In genomic region chr2:103051937-103052893, GRCm38 (mm10) we compare ENCODE assay signal across 14 mouse cellular contexts. TPM values are rescaled to one million over a fixed set of nuclear protein-coding genes. Genes with fewer than 3 reads are reported as not detected.
DNase-seq lines count a peak whose midpoint lies in the region; ATAC-seq and TF ChIP-seq lines count a peak whose summit lies in the region.
"Had no signal": no experiment of that assay in that cellular context is flagged by ENCODE, and none has a peak within 500 bp of the region (broad histone marks: within the 10 kb centered on the region; RNA-seq: fewer than 3 reads in every experiment).

No protein-coding gene starts in this region.

- H3K4me1 ChIP-seq in heart, embryonic 13.5 days, result peaks cover 15% of the 10 kb centered on the region
- H3K4me1 ChIP-seq in lung, postnatal 0 days (ENCODE audit: insufficient read depth, low read depth, low read length), result no peaks in the 10 kb centered on the region

- peaks cover 3% of the 10 kb centered on the region; the same call in 1 of the 2 replicates for H3K36me3 ChIP-seq in heart, embryonic 13.5 days
- H3K36me3 ChIP-seq in lung, postnatal 0 days (ENCODE audit: insufficient read depth, low read length), result no peaks in the 10 kb centered on the region
- H3K36me3 ChIP-seq in splenic B cell, adult 2 months (ENCODE audit: control insufficient read depth, insufficient read depth, low read length, poor library complexity, severe bottlenecking), result 0 out of 2 replicates have a peak, but pooled peaks cover 2% of the 10 kb centered on the region
- H3K36me3 ChIP-seq: limb, embryonic 15.5 days had no signal

- no peak overlapping the region for H3K4me3 ChIP-seq in heart, embryonic 13.5 days
- H3K4me3 ChIP-seq in lung, postnatal 0 days (ENCODE audit: low read depth, low read length), result no peak overlapping the region
- H3K4me3 ChIP-seq: heart, adult 2 months; limb, embryonic 15.5 days; neural tube, embryonic 13.5 days had no signal

- no peak for ATAC-seq in heart, embryonic 13.5 days (ENCODE audit: extremely low read depth, insufficient number of reproducible peaks, low FRiP score, low TSS enrichment)
- ATAC-seq in lung, postnatal 0 days, result peak; percentile 89
- no peak for ATAC-seq in megakaryocyte progenitor cell, adult 5-6 weeks (replicated peaks; ENCODE audit: poor library complexity)

- no peaks in the 10 kb centered on the region for H3K27me3 ChIP-seq in heart, embryonic 13.5 days (replicated peaks)
- H3K27me3 ChIP-seq in lung, postnatal 0 days (replicated peaks; ENCODE audit: insufficient read depth, low read length), result no peaks in the 10 kb centered on the region
- no peaks in the 10 kb centered on the region for H3K27me3 ChIP-seq in splenic B cell, adult 2 months (ENCODE audit: control insufficient read depth, insufficient read depth, low read length, poor library complexity, severe bottlenecking)
- H3K27me3 ChIP-seq: limb, embryonic 15.5 days; neural tube, embryonic 13.5 days had no signal

- H3K4me2 ChIP-seq in heart, embryonic 13.5 days, result no peak overlapping the region
- no peak overlapping the region for H3K4me2 ChIP-seq in lung, postnatal 0 days (replicated peaks; ENCODE audit: low read depth, low read length)
- H3K4me2 ChIP-seq: limb, embryonic 15.5 days; midbrain, embryonic 11.5 days; neural tube, embryonic 13.5 days had no signal

- no peaks in the 10 kb centered on the region for H3K9me3 ChIP-seq in heart, embryonic 13.5 days
- H3K9me3 ChIP-seq in lung, postnatal 0 days (ENCODE audit: low read length), result no peaks in the 10 kb centered on the region
- H3K9me3 ChIP-seq: limb, embryonic 15.5 days; neural tube, embryonic 13.5 days had no signal

- H3K9ac ChIP-seq in heart, embryonic 13.5 days, result 0 out of 2 replicates have a peak overlapping the region, but pooled peaks have one; percentile 33
- H3K9ac ChIP-seq in lung, postnatal 0 days (replicated peaks; ENCODE audit: low read depth), result no peak overlapping the region
- H3K9ac ChIP-seq: limb, embryonic 15.5 days; neural tube, embryonic 13.5 days had no signal

- 72% methylated on average over 19 of the region's 19 CpGs for WGBS in heart, embryonic 13.5 days
- WGBS in lung, postnatal 0 days, result 65% methylated on average over 19 of the region's 19 CpGs

- H3K27ac ChIP-seq in heart, embryonic 13.5 days (replicated peaks), result no peak overlapping the region
- H3K27ac ChIP-seq in lung, postnatal 0 days (ENCODE audit: low read length), result peak overlapping the region; percentile 27; the same call in 1 of the 2 replicates
- H3K27ac ChIP-seq: heart, adult 2 months; limb, embryonic 15.5 days; neural tube, embryonic 13.5 days had no signal

- no peak for TF ChIP-seq CTCF in lung, postnatal 0 days (IDR thresholded peaks at IDR 0.05)

- no peak for DNase-seq in heart, postnatal 4 days
- peak; percentile 83 for DNase-seq in lung, postnatal 0 days (ENCODE audit: low spot score)
- DNase-seq in lung, postnatal 25 days (ENCODE audit: low spot score), result no peak
- DNase-seq in adrenal gland, postnatal 14 days, result peak; percentile 51
- peak; percentile 80 for DNase-seq in splenic B cell, adult 2 months (ENCODE audit: low read depth, low spot score)
- no peak for DNase-seq in cerebellum, adult 8-10 months
- DNase-seq: heart, adult 2 months; kidney, postnatal 36 days; right cerebral cortex, postnatal 14 days had no signal

- TF ChIP-seq EP300 in lung, postnatal 0 days (IDR thresholded peaks at IDR 0.05), result no peak

RNA-seq across cellular contexts. Expression of gene Pdhx, which starts 21.1 kb away (rescaled TPM):
- polyA plus RNA-seq in heart, embryonic 13.5 days (2015; fragmentation: Nextera tagmentation; extraction: Ambion mirVana), result 50.8 and 54.7 TPM in 2 replicates
- total RNA-seq in heart, postnatal 4 days (2021), result 100 to 1,000 TPM; 105 to 120 TPM
- polyA plus RNA-seq in lung, postnatal 0 days (2015; fragmentation: Nextera tagmentation; extraction: Ambion mirVana), result 23.0 and 25.3 TPM in 2 replicates
- total RNA-seq in adrenal gland, postnatal 14 days (2021), result 133 and 138 TPM in 2 replicates
- total RNA-seq in megakaryocyte progenitor cell, adult 5-6 weeks (2015), result 17.9 and 20.9 TPM in 2 replicates
- 28.7 and 29.1 TPM in 2 replicates for total RNA-seq in megakaryocyte progenitor cell, adult 5-6 weeks (2017)

RNA-seq across cellular contexts. Expression of gene Apip, which starts 21.3 kb away (rescaled TPM):
- polyA plus RNA-seq in heart, embryonic 13.5 days (2015; fragmentation: Nextera tagmentation; extraction: Ambion mirVana), result 61.7 and 68.6 TPM in 2 replicates
- total RNA-seq in heart, postnatal 4 days (2021), result 10 to 100 TPM; 46.4 to 48.4 TPM
- 66.8 and 70.4 TPM in 2 replicates for polyA plus RNA-seq in lung, postnatal 0 days (2015; fragmentation: Nextera tagmentation; extraction: Ambion mirVana)
- total RNA-seq in adrenal gland, postnatal 14 days (2021), result 53.4 and 61.2 TPM in 2 replicates
- 47.0 and 66.0 TPM in 2 replicates for total RNA-seq in megakaryocyte progenitor cell, adult 5-6 weeks (2015)
- total RNA-seq in megakaryocyte progenitor cell, adult 5-6 weeks (2017), result 31.7 and 35.1 TPM in 2 replicates

Comparison
In these comparisons a context has a peak if more than half of its experiments do, and no peak if none do; other contexts are left out.
1. DNase-seq: peak in lung, postnatal 0 days (single experiment), adrenal gland, postnatal 14 days (single experiment) and splenic B cell, adult 2 months (single experiment); none in heart, postnatal 4 days (single experiment), lung, postnatal 25 days (single experiment) and cerebellum, adult 8-10 months (single experiment).